Mouse (Mus musculus): Measurements from ENCODE around the gene Fam161b. TPM values are rescaled to one million over a fixed set of nuclear protein-coding genes. Genes with fewer than 3 reads are reported as not detected.

The Fam161b gene
- polyA plus RNA-seq, 1 experiment from 2014 or later = 5.9 TPM

DNA sequence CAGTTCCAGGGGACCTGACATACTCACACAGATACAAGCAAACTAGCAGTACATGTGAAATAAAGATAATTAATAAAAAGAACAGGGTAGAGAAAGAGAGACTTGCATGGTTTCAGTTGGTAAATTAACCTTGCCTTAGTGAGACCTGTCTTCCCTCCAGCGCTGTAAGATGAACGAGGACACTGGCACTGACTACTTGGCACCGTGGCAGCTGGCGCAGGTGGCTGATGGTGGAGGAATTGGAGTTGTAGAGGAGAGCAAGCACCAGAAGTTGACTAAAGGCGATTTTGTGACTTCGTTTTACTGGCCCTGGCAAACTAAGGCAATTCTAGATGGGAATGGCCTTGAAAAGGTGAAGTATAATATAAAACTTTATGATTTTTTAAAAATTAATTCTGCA, 63.8 kb downstream of the Fam161b start:
- peaks cover 71% of the 10 kb centered on the region for H3K36me3 ChIP-seq

More for the DNA sequence above, 63.8 kb downstream of the Fam161b start:
- 97% methylated on average over 6 of the region's 6 CpGs for WGBS
- H3K27me3 ChIP-seq (ENCODE audit: low read depth, poor library complexity, severe bottlenecking) = no peaks in the 10 kb centered on the region
- no peaks in the 10 kb centered on the region for H3K4me1 ChIP-seq
- H3K27ac ChIP-seq (replicated peaks) = no peak overlapping the region
- no peak overlapping the region for H3K4me3 ChIP-seq
- no peak for DNase-seq (ENCODE audit: low spot score)
- H3K9me3 ChIP-seq (replicated peaks) = no peaks in the 10 kb centered on the region

Other genes with a start within 250 kb of the Fam161b start
- gene Dnal1, start 247.5 kb downstream of the Fam161b start, polyA plus RNA-seq (2016; fragmentation: Nextera tagmentation; extraction: Ambion mirVana) = 3.6 and 6.1 TPM in 2 replicates
- 2.1 and 3.3 TPM in 2 replicates for gene Pnma1, start 213.3 kb downstream of the Fam161b start, polyA plus RNA-seq (2016; fragmentation: Nextera tagmentation; extraction: Ambion mirVana)
- 5.9 and 6.3 TPM in 2 replicates for gene Elmsan1, start 143.0 kb downstream of the Fam161b start, polyA plus RNA-seq (2016; fragmentation: Nextera tagmentation; extraction: Ambion mirVana)
- gene Ptgr2, start 76.6 kb downstream of the Fam161b start, polyA plus RNA-seq (2016; fragmentation: Nextera tagmentation; extraction: Ambion mirVana) = 19.9 and 21.6 TPM in 2 replicates
- gene Zfp410, start 45.0 kb downstream of the Fam161b start, polyA plus RNA-seq (2016; fragmentation: Nextera tagmentation; extraction: Ambion mirVana) = 119 and 130 TPM in 2 replicates
- gene Coq6, start 176 bp downstream of the Fam161b start, polyA plus RNA-seq (2016; fragmentation: Nextera tagmentation; extraction: Ambion mirVana) = 47.6 and 49.9 TPM in 2 replicates
- gene Entpd5, start 47.2 kb upstream of the Fam161b start, polyA plus RNA-seq (2016; fragmentation: Nextera tagmentation; extraction: Ambion mirVana) = 8.0 and 8.4 TPM in 2 replicates
- 0.94 and 1.1 TPM in 2 replicates for gene Bbof1, start 47.2 kb upstream of the Fam161b start, polyA plus RNA-seq (2016; fragmentation: Nextera tagmentation; extraction: Ambion mirVana)
- 23.7 and 25.2 TPM in 2 replicates for gene Rnf113a2, start 55.4 kb upstream of the Fam161b start, polyA plus RNA-seq (2016; fragmentation: Nextera tagmentation; extraction: Ambion mirVana)
- gene Aldh6a1, start 89.2 kb upstream of the Fam161b start, polyA plus RNA-seq (2016; fragmentation: Nextera tagmentation; extraction: Ambion mirVana) = 16.5 and 20.2 TPM in 2 replicates
- 31.4 and 37.4 TPM in 2 replicates for gene Lin52, start 89.6 kb upstream of the Fam161b start, polyA plus RNA-seq (2016; fragmentation: Nextera tagmentation; extraction: Ambion mirVana)
- 1.0 and 1.9 TPM in 2 replicates for gene Vsx2, start 207.9 kb upstream of the Fam161b start, polyA plus RNA-seq (2016; fragmentation: Nextera tagmentation; extraction: Ambion mirVana)

All from midbrain, embryonic 10.5 days (tissue).